Mouse (Mus musculus): ENCODE results near the gene Rhox3h. TPM values are rescaled to one million over a fixed set of nuclear protein-coding genes. Genes with fewer than 3 reads are reported as not detected.

Rhox3h gene
- polyA plus RNA-seq (2014; fragmentation: Illumina TruSeq; extraction: RNeasy Lipid Tissue Mini Kit (QIAGEN cat#74804); ENCODE audit: low replicate concordance), result not detected

DNA sequence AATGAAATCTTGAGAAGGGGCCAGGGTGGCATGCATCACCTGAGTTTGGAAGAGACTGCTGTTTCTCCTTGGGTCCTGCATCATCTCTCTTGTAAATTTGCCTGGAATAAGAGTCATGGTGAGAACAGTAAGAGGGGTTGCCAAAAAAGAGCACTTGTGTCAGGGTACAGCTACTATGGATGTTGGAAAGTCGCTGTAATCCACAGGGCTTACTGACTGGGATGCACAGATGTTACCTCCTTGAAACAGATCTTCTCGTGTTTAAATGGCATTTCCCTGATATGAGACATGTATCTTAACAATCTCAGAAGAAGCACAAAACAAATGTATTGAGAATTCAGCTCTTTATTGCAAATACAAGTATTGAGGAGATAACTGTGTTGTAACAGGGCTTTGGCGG is at the start of gene Rhox3h:
TSS of gene Rhox3h (minus strand) at position 101 of the 400 bp plus-strand sequence.

DNA sequence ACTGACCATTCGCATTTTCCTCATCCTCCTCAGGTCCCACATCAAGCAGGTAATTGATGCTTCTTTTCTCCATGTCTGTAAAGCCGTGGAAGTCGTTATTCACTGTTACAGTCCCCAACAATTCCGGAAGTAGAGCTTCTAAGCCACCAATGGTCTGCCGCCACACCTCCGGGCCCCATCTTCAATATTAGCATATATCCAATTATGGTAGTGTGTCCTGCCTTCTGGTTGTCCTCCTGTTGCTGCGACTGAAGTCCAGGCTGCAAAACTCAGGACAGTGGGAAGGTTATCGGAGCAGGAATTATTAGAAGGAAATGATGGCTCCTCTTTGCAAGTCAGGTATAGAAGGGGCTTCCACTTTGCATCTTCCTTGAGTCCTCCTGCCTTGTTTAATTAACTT is 4.6 kb upstream of the Rhox3h start, which contains the start of gene Rhox2h:
TSS of gene Rhox2h (minus strand) at position 101 of the 400 bp plus-strand sequence.

DNA sequence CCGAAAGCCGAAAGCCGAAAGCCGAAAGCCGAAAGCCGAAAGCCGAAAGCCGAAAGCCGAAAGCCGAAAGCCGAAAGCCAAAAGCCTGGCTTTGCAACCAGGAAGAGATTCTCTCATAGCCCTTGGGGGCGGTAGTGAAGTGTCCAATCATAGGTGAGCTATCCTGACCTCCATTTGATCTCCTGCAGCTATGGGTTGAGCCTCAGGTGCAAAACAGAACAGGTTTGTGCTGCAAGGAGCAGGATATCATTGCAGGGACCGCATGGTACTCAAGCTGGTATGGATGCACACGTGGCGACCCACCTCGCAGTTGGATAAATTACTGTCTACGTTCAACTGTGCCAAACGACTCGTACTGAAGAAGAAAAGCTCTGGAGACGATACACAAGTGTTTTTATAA is 17.3 kb downstream of the Rhox3h start, which contains the start of gene Rhox4g:
TSS of gene Rhox4g (minus strand) at position 101 of the 400 bp plus-strand sequence.

DNA sequence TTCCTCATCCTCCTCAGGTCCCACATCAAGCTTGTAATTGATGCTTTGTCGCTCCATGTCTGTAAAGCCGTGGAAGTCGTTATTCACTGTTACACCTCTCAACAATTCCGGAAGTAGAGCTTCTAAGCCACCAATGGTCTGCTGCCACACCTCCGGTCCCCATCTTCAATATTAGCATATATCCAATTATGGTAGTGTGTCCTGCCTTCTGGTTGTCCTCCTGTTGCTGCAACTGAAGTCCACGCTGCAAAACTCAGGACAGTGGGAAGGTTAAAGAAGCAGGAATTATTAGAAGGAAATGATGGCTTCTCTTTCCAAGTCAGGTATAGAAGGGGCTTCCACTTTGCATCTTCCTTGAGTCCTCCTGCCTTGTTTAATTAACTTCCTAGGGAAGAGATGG is 25.2 kb downstream of the Rhox3h start, which contains the start of gene Rhox2g:
TSS of gene Rhox2g (minus strand) at position 101 of the 400 bp plus-strand sequence.

DNA sequence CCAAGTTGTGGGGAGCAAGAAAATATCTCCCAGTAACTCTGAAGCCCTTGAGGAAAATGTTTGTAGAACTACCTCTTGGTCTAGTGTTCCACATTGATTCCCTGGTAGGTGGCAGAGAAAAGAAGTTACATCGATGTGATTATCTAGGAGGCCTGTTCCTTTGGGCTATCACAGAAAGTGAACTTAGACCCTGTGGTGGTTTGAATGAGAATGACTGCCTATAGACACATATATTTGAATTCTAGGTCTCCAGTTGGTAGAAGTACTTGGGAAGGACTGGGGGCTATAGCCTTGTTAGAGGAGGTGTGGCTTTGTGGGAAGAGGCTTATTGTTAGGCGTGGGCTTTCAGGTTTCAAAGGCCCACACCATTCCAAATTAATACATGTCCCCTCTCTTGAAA is 40.1 kb downstream of the Rhox3h start, which contains the start of gene Rhox3g:
TSS of gene Rhox3g (minus strand) at position 101 of the 400 bp plus-strand sequence.

Other genes starting within 250 kb of the Rhox3h start
- not detected for gene Rhox4b, start 236.3 kb downstream of the Rhox3h start, polyA plus RNA-seq (2014; fragmentation: Illumina TruSeq; extraction: RNeasy Lipid Tissue Mini Kit (QIAGEN cat#74804); ENCODE audit: low replicate concordance)
- not detected for gene Rhox2c, start 215.1 kb downstream of the Rhox3h start, polyA plus RNA-seq (2014; fragmentation: Illumina TruSeq; extraction: RNeasy Lipid Tissue Mini Kit (QIAGEN cat#74804); ENCODE audit: low replicate concordance)
- gene Rhox3c, start 210.2 kb downstream of the Rhox3h start, polyA plus RNA-seq (2014; fragmentation: Illumina TruSeq; extraction: RNeasy Lipid Tissue Mini Kit (QIAGEN cat#74804); ENCODE audit: low replicate concordance), result not detected
- not detected for gene Rhox4c, start 188.4 kb downstream of the Rhox3h start, polyA plus RNA-seq (2014; fragmentation: Illumina TruSeq; extraction: RNeasy Lipid Tissue Mini Kit (QIAGEN cat#74804); ENCODE audit: low replicate concordance)
- not detected for gene Rhox2d, start 175.3 kb downstream of the Rhox3h start, polyA plus RNA-seq (2014; fragmentation: Illumina TruSeq; extraction: RNeasy Lipid Tissue Mini Kit (QIAGEN cat#74804); ENCODE audit: low replicate concordance)
- not detected for gene Rhox4d, start 154.4 kb downstream of the Rhox3h start, polyA plus RNA-seq (2014; fragmentation: Illumina TruSeq; extraction: RNeasy Lipid Tissue Mini Kit (QIAGEN cat#74804); ENCODE audit: low replicate concordance)
- gene Rhox2e, start 138.3 kb downstream of the Rhox3h start, polyA plus RNA-seq (2014; fragmentation: Illumina TruSeq; extraction: RNeasy Lipid Tissue Mini Kit (QIAGEN cat#74804); ENCODE audit: low replicate concordance), result not detected
- not detected for gene Rhox3e, start 126.7 kb downstream of the Rhox3h start, polyA plus RNA-seq (2014; fragmentation: Illumina TruSeq; extraction: RNeasy Lipid Tissue Mini Kit (QIAGEN cat#74804); ENCODE audit: low replicate concordance)
- gene Rhox4e, start 111.4 kb downstream of the Rhox3h start, polyA plus RNA-seq (2014; fragmentation: Illumina TruSeq; extraction: RNeasy Lipid Tissue Mini Kit (QIAGEN cat#74804); ENCODE audit: low replicate concordance), result not detected
- not detected for gene Rhox2f, start 97.4 kb downstream of the Rhox3h start, polyA plus RNA-seq (2014; fragmentation: Illumina TruSeq; extraction: RNeasy Lipid Tissue Mini Kit (QIAGEN cat#74804); ENCODE audit: low replicate concordance)
- gene Rhox3f, start 87.8 kb downstream of the Rhox3h start, polyA plus RNA-seq (2014; fragmentation: Illumina TruSeq; extraction: RNeasy Lipid Tissue Mini Kit (QIAGEN cat#74804); ENCODE audit: low replicate concordance), result not detected
- gene Rhox4f, start 61.1 kb downstream of the Rhox3h start, polyA plus RNA-seq (2014; fragmentation: Illumina TruSeq; extraction: RNeasy Lipid Tissue Mini Kit (QIAGEN cat#74804); ENCODE audit: low replicate concordance), result not detected
- not detected for gene Rhox3g, start 40.2 kb downstream of the Rhox3h start, polyA plus RNA-seq (2014; fragmentation: Illumina TruSeq; extraction: RNeasy Lipid Tissue Mini Kit (QIAGEN cat#74804); ENCODE audit: low replicate concordance)
- not detected for gene Rhox2g, start 25.3 kb downstream of the Rhox3h start, polyA plus RNA-seq (2014; fragmentation: Illumina TruSeq; extraction: RNeasy Lipid Tissue Mini Kit (QIAGEN cat#74804); ENCODE audit: low replicate concordance)
- not detected for gene Rhox4g, start 17.4 kb downstream of the Rhox3h start, polyA plus RNA-seq (2014; fragmentation: Illumina TruSeq; extraction: RNeasy Lipid Tissue Mini Kit (QIAGEN cat#74804); ENCODE audit: low replicate concordance)
- gene Rhox2h, start 4.5 kb upstream of the Rhox3h start, polyA plus RNA-seq (2014; fragmentation: Illumina TruSeq; extraction: RNeasy Lipid Tissue Mini Kit (QIAGEN cat#74804); ENCODE audit: low replicate concordance), result not detected
- not detected for gene Rhox5, start 136.1 kb upstream of the Rhox3h start, polyA plus RNA-seq (2014; fragmentation: Illumina TruSeq; extraction: RNeasy Lipid Tissue Mini Kit (QIAGEN cat#74804); ENCODE audit: low replicate concordance)
- gene Rhox6, start 158.1 kb upstream of the Rhox3h start, polyA plus RNA-seq (2014; fragmentation: Illumina TruSeq; extraction: RNeasy Lipid Tissue Mini Kit (QIAGEN cat#74804); ENCODE audit: low replicate concordance), result not detected
- gene Rhox7a, start 162.9 kb upstream of the Rhox3h start, polyA plus RNA-seq (2014; fragmentation: Illumina TruSeq; extraction: RNeasy Lipid Tissue Mini Kit (QIAGEN cat#74804); ENCODE audit: low replicate concordance), result not detected
- not detected for gene Rhox8, start 210.2 kb upstream of the Rhox3h start, polyA plus RNA-seq (2014; fragmentation: Illumina TruSeq; extraction: RNeasy Lipid Tissue Mini Kit (QIAGEN cat#74804); ENCODE audit: low replicate concordance)
- gene Rhox7b, start 228.5 kb upstream of the Rhox3h start, polyA plus RNA-seq (2014; fragmentation: Illumina TruSeq; extraction: RNeasy Lipid Tissue Mini Kit (QIAGEN cat#74804); ENCODE audit: low replicate concordance), result not detected
- not detected for gene Rhox9, start 233.0 kb upstream of the Rhox3h start, polyA plus RNA-seq (2014; fragmentation: Illumina TruSeq; extraction: RNeasy Lipid Tissue Mini Kit (QIAGEN cat#74804); ENCODE audit: low replicate concordance)

Data from small intestine, adult 10 weeks (tissue).